In genomic region chr2:71031973-71032794, GRCm38 (mm10) we compare ENCODE assay signal across 10 mouse cellular contexts. TPM values are rescaled to one million over a fixed set of nuclear protein-coding genes. Genes with fewer than 3 reads are reported as not detected.
A peak's percentile ranks its signal among the peaks of the same experiment; 100 is the strongest.
DNase-seq lines count a peak whose midpoint lies in the region; ATAC-seq lines count a peak whose summit lies in the region.
"Had no signal": no experiment of that assay in that cellular context is flagged by ENCODE, and none has a peak within 500 bp of the region (broad histone marks: within the 10 kb centered on the region; RNA-seq: fewer than 3 reads in every experiment).

No protein-coding gene starts in this region.

- no peak overlapping the region for H3K27ac ChIP-seq in forebrain, embryonic 11.5 days (ENCODE audit: low read depth, low read length)
- no peak overlapping the region for H3K27ac ChIP-seq in forebrain, embryonic 10.5 days
- H3K27ac ChIP-seq in limb, embryonic 12.5 days: peak overlapping the region; percentile 69
- H3K27ac ChIP-seq: liver, embryonic 15.5 days had no signal

- no peak overlapping the region for H3K4me3 ChIP-seq in forebrain, embryonic 11.5 days (ENCODE audit: low read depth, low read length)
- H3K4me3 ChIP-seq in forebrain, embryonic 10.5 days: no peak overlapping the region
- no peak overlapping the region for H3K4me3 ChIP-seq in limb, embryonic 12.5 days (replicated peaks)
- H3K4me3 ChIP-seq: liver, embryonic 15.5 days had no signal

- no peaks in the 10 kb centered on the region for H3K36me3 ChIP-seq in forebrain, embryonic 11.5 days (ENCODE audit: control insufficient read depth, insufficient read depth, low read length)
- no peaks in the 10 kb centered on the region for H3K36me3 ChIP-seq in forebrain, embryonic 10.5 days (replicated peaks)
- no peaks in the 10 kb centered on the region for H3K36me3 ChIP-seq in limb, embryonic 12.5 days
- H3K36me3 ChIP-seq: liver, embryonic 15.5 days had no signal

- H3K4me2 ChIP-seq in forebrain, embryonic 11.5 days (ENCODE audit: low read depth, low read length, severe bottlenecking): no peak overlapping the region
- no peak overlapping the region for H3K4me2 ChIP-seq in limb, embryonic 12.5 days
- H3K4me2 ChIP-seq: liver, embryonic 15.5 days had no signal

- no peak overlapping the region for H3K9ac ChIP-seq in forebrain, embryonic 11.5 days (ENCODE audit: low read length)
- no peak overlapping the region; the same call in 1 of the 2 replicates for H3K9ac ChIP-seq in limb, embryonic 12.5 days (replicated peaks)
- H3K9ac ChIP-seq: liver, embryonic 15.5 days had no signal

- 82% methylated on average over 18 of the region's 18 CpGs for WGBS in forebrain, embryonic 11.5 days
- 90% methylated on average over 18 of the region's 18 CpGs for WGBS in forebrain, embryonic 10.5 days
- 75% methylated on average over 18 of the region's 18 CpGs for WGBS in limb, embryonic 12.5 days

- no peaks in the 10 kb centered on the region for H3K27me3 ChIP-seq in forebrain, embryonic 11.5 days (ENCODE audit: control insufficient read depth, insufficient read depth, low read length)
- H3K27me3 ChIP-seq in forebrain, embryonic 10.5 days (ENCODE audit: poor library complexity, severe bottlenecking): no peaks in the 10 kb centered on the region
- no peaks in the 10 kb centered on the region for H3K27me3 ChIP-seq in limb, embryonic 12.5 days
- H3K27me3 ChIP-seq: liver, embryonic 15.5 days had no signal

- H3K4me1 ChIP-seq in forebrain, embryonic 11.5 days (replicated peaks; ENCODE audit: control insufficient read depth, insufficient read depth, low read length): peaks cover 4% of the 10 kb centered on the region; the same call in 1 of the 2 replicates
- H3K4me1 ChIP-seq in forebrain, embryonic 10.5 days: peaks cover 14% of the 10 kb centered on the region
- peaks cover 31% of the 10 kb centered on the region for H3K4me1 ChIP-seq in limb, embryonic 12.5 days (replicated peaks)

- no peaks in the 10 kb centered on the region for H3K9me3 ChIP-seq in forebrain, embryonic 11.5 days (ENCODE audit: control insufficient read depth, low read length)
- no peaks in the 10 kb centered on the region for H3K9me3 ChIP-seq in forebrain, embryonic 10.5 days
- H3K9me3 ChIP-seq in limb, embryonic 12.5 days: no peaks in the 10 kb centered on the region
- H3K9me3 ChIP-seq: liver, embryonic 15.5 days had no signal

- peak; percentile 23 for DNase-seq in forebrain, embryonic 11.5 days (ENCODE audit: low spot score)
- DNase-seq in forebrain, embryonic 10.5 days (ENCODE audit: extremely low spot score, low spot score): no peak
- DNase-seq in spleen, adult 12 weeks (ENCODE audit: low spot score): peak; percentile 34
- no peak for DNase-seq in spleen, postnatal 4 days (ENCODE audit: low spot score in 2 of 2)
- peak; percentile 58 for DNase-seq in thymus, postnatal 14 days
- DNase-seq in cerebellum, adult 9-10 months: no peak
- DNase-seq in frontal cortex, adult 2 months (ENCODE audit: extremely low spot score in 1 of 2, low spot score in 1 of 2): no peak
- DNase-seq: cerebellum, postnatal 10 days had no signal

- ATAC-seq in forebrain, embryonic 11.5 days (replicated peaks; ENCODE audit: low FRiP score): no peak
- ATAC-seq in limb, embryonic 12.5 days (ENCODE audit: insufficient number of reproducible peaks, insufficient read depth, low FRiP score, low TSS enrichment, low read depth): no peak

RNA-seq across cellular contexts. Expression of gene Dcaf17, which starts 22.9 kb away (rescaled TPM):
- polyA plus RNA-seq in forebrain, embryonic 11.5 days (2014; fragmentation: Nextera tagmentation; extraction: Ambion mirVana): 38.2 and 43.6 TPM in 2 replicates
- 38.4 and 41.6 TPM in 2 replicates for polyA plus RNA-seq in forebrain, embryonic 10.5 days (2016; fragmentation: Nextera tagmentation; extraction: Ambion mirVana)
- polyA plus RNA-seq in limb, embryonic 12.5 days (2016; fragmentation: Nextera tagmentation; extraction: Ambion mirVana): 26.2 and 27.6 TPM in 2 replicates
- 8.5 and 9.3 TPM in 2 replicates for polyA plus RNA-seq in frontal cortex, adult 2 months (2012; rRNA removed)

RNA-seq across cellular contexts. Expression of gene Mettl8, which starts 23.2 kb away (rescaled TPM):
- 19.8 and 24.3 TPM in 2 replicates for polyA plus RNA-seq in forebrain, embryonic 11.5 days (2014; fragmentation: Nextera tagmentation; extraction: Ambion mirVana)
- 20.3 and 20.6 TPM in 2 replicates for polyA plus RNA-seq in forebrain, embryonic 10.5 days (2016; fragmentation: Nextera tagmentation; extraction: Ambion mirVana)
- 18.1 and 18.7 TPM in 2 replicates for polyA plus RNA-seq in limb, embryonic 12.5 days (2016; fragmentation: Nextera tagmentation; extraction: Ambion mirVana)
- 13.3 and 15.0 TPM in 2 replicates for polyA plus RNA-seq in frontal cortex, adult 2 months (2012; rRNA removed)

Comparison
In these comparisons a context has a peak if more than half of its experiments do, and no peak if none do; other contexts are left out.
1. DNase-seq: peak in forebrain, embryonic 11.5 days (single experiment), spleen, adult 12 weeks (single experiment) and thymus, postnatal 14 days (single experiment); none in forebrain, embryonic 10.5 days (single experiment), spleen, postnatal 4 days (0 of 2), cerebellum, adult 9-10 months (single experiment) and frontal cortex, adult 2 months (0 of 2).